Mouse (Mus musculus): ENCODE data around the gene Epdr1. TPM values are rescaled to one million over a fixed set of nuclear protein-coding genes. Genes with fewer than 3 reads are reported as not detected.

Gene Epdr1
- total and polyA plus RNA-seq, 2 experiments from 2014 or later: 17.8 to 30.2 TPM

GRCm38 (mm10) chr13:19624632-19625320 is 5.0 kb upstream of the Epdr1 start:
- TF ChIP-seq EP300 (IDR thresholded peaks at IDR 0.05; ENCODE audit: low read depth): no peak
- no peak for TF ChIP-seq CTCF (IDR thresholded peaks at IDR 0.05; ENCODE audit: low read depth)
- H3K9ac ChIP-seq (replicated peaks; ENCODE audit: low read depth, low read length): no peak overlapping the region
- H3K4me2 ChIP-seq (ENCODE audit: low read depth, low read length): no peak overlapping the region
- H3K9me3 ChIP-seq (replicated peaks; ENCODE audit: control insufficient read depth, low read length): no peaks in the 10 kb centered on the region
- ATAC-seq (ENCODE audit: insufficient read depth, low read depth) (no peak), DNase-seq (ENCODE audit: low spot score) (no peak)
- WGBS: 76% methylated on average over 11 of the region's 11 CpGs
- no peak overlapping the region for H3K27ac ChIP-seq (ENCODE audit: low read depth)
- H3K27me3 ChIP-seq (ENCODE audit: control insufficient read depth, insufficient read depth, low read length): peaks cover 21% of the 10 kb centered on the region
- peaks cover 7% of the 10 kb centered on the region for H3K4me1 ChIP-seq (ENCODE audit: control insufficient read depth, insufficient read depth)
- H3K4me3 ChIP-seq (ENCODE audit: low read depth, low read length): no peak overlapping the region
- no peaks in the 10 kb centered on the region for H3K36me3 ChIP-seq (replicated peaks; ENCODE audit: control insufficient read depth, insufficient read depth, low read length)

DNA sequence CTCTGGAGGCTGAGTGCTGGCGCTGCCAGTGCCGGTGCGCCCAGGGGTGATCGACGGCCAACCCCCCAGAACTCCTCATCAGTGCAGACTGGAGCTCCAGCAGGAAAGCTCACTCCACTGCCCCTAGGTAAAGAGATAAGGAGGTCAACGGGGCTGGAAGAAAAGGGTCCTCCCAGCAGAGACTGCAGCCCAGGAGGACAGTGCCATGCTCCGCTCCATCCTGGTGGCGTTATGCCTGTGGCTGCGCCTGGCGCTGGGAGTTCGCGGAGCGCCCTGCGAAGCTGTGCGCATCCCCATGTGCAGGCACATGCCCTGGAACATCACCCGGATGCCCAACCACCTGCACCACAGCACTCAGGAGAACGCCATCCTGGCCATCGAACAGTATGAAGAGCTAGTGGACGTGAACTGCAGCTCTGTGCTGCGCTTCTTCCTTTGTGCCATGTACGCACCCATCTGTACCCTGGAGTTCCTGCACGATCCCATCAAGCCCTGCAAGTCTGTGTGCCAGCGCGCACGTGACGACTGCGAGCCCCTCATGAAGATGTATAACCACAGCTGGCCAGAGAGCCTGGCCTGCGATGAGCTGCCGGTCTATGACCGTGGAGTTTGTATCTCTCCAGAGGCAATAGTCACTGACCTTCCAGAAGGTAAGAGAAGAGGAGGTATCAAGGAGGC is 3.6 kb upstream of the Epdr1 start:
- H3K4me2 ChIP-seq (ENCODE audit: low read depth, low read length): peak overlapping the region; percentile 85
- H3K4me1 ChIP-seq (ENCODE audit: control insufficient read depth, insufficient read depth): peaks cover 8% of the 10 kb centered on the region
- no peak overlapping the region for H3K27ac ChIP-seq (ENCODE audit: low read depth)
- peak overlapping the region; percentile 51 for H3K4me3 ChIP-seq (ENCODE audit: low read depth, low read length)
- TF ChIP-seq EP300 (IDR thresholded peaks at IDR 0.05; ENCODE audit: low read depth) (no peak), CTCF (IDR thresholded peaks at IDR 0.05; ENCODE audit: low read depth) (no peak)
- H3K36me3 ChIP-seq (replicated peaks; ENCODE audit: control insufficient read depth, insufficient read depth, low read length): no peaks in the 10 kb centered on the region
- peaks cover 21% of the 10 kb centered on the region for H3K27me3 ChIP-seq (ENCODE audit: control insufficient read depth, insufficient read depth, low read length)
- ATAC-seq (ENCODE audit: insufficient read depth, low read depth) (no peak), DNase-seq (ENCODE audit: low spot score) (no peak)
- no peaks in the 10 kb centered on the region for H3K9me3 ChIP-seq (replicated peaks; ENCODE audit: control insufficient read depth, low read length)
- WGBS: 19% methylated on average over 30 of the region's 30 CpGs
- peak overlapping the region; percentile 40 for H3K9ac ChIP-seq (replicated peaks; ENCODE audit: low read depth, low read length)

- TF ChIP-seq CTCF (IDR thresholded peaks at IDR 0.05; ENCODE audit: low read depth): peak; percentile 42
- no peak for TF ChIP-seq EP300 (IDR thresholded peaks at IDR 0.05; ENCODE audit: low read depth)
- H3K27ac ChIP-seq (ENCODE audit: low read depth): no peak within 1 kb of the TSS
- peak within 1 kb of the TSS; percentile 40 for H3K9ac ChIP-seq (replicated peaks; ENCODE audit: low read depth, low read length)
- WGBS: 6% methylated on average over 25 of the region's 25 CpGs
- H3K27me3 ChIP-seq (ENCODE audit: control insufficient read depth, insufficient read depth, low read length): peaks cover 21% of the 10 kb centered on the region
- peaks cover 12% of the 10 kb centered on the region for H3K4me1 ChIP-seq (ENCODE audit: control insufficient read depth, insufficient read depth)
- ATAC-seq (ENCODE audit: insufficient read depth, low read depth) (peak; percentile 59), DNase-seq (ENCODE audit: low spot score) (peak; percentile 45)
- H3K9me3 ChIP-seq (replicated peaks; ENCODE audit: control insufficient read depth, low read length): no peaks in the 10 kb centered on the region
- H3K4me2 ChIP-seq (ENCODE audit: low read depth, low read length): peak within 1 kb of the TSS; percentile 85
- no peaks in the 10 kb centered on the region for H3K36me3 ChIP-seq (replicated peaks; ENCODE audit: control insufficient read depth, insufficient read depth, low read length)
- peak within 1 kb of the TSS; percentile 51 for H3K4me3 ChIP-seq (ENCODE audit: low read depth, low read length)
These were observed 3.0 kb upstream of the Epdr1 start, which contains the start of gene Sfrp4 for GRCm38 (mm10) chr13:19622573-19623227. Gene Sfrp4 (plus strand): TSS chr13:19623104.

GRCm38 (mm10) chr13:19618841-19619215 is 899 bp downstream of the Epdr1 start:
- ATAC-seq (ENCODE audit: insufficient read depth, low read depth): peak; percentile 22
- DNase-seq (ENCODE audit: low spot score): no peak

GRCm38 (mm10) chr13:19618081-19618480 is 1.6 kb downstream of the Epdr1 start:
- Histone ChIP-seq H3K27me3 (ENCODE audit: control insufficient read depth, insufficient read depth, low read length) (peaks cover 5% of the 10 kb centered on the region; the same call in 1 of the 2 replicates), H3K4me3 (ENCODE audit: low read depth, low read length) (no peak overlapping the region), H3K4me1 (ENCODE audit: control insufficient read depth, insufficient read depth) (peaks cover 6% of the 10 kb centered on the region; the same call in 1 of the 2 replicates), H3K9me3 (replicated peaks; ENCODE audit: control insufficient read depth, low read length) (no peaks in the 10 kb centered on the region), H3K9ac (replicated peaks; ENCODE audit: low read depth, low read length) (no peak overlapping the region), H3K4me2 (ENCODE audit: low read depth, low read length) (no peak overlapping the region), H3K27ac (ENCODE audit: low read depth) (no peak overlapping the region), H3K36me3 (replicated peaks; ENCODE audit: control insufficient read depth, insufficient read depth, low read length) (no peaks in the 10 kb centered on the region)
- no peak for DNase-seq (ENCODE audit: low spot score)
- no peak for TF ChIP-seq CTCF (IDR thresholded peaks at IDR 0.05; ENCODE audit: low read depth)
- no peak for TF ChIP-seq EP300 (IDR thresholded peaks at IDR 0.05; ENCODE audit: low read depth)
- no peak for ATAC-seq (ENCODE audit: insufficient read depth, low read depth)
- WGBS: 86% methylated on average over 4 of the region's 4 CpGs

More at GRCm38 (mm10) chr13:19618841-19619215, 899 bp downstream of the Epdr1 start:
- H3K27me3 ChIP-seq (ENCODE audit: control insufficient read depth, insufficient read depth, low read length): peaks cover 13% of the 10 kb centered on the region
- H3K9me3 ChIP-seq (replicated peaks; ENCODE audit: control insufficient read depth, low read length): no peaks in the 10 kb centered on the region
- H3K36me3 ChIP-seq (replicated peaks; ENCODE audit: control insufficient read depth, insufficient read depth, low read length): no peaks in the 10 kb centered on the region
- H3K4me3 ChIP-seq (ENCODE audit: low read depth, low read length): peak overlapping the region; percentile 55
- peaks cover 12% of the 10 kb centered on the region for H3K4me1 ChIP-seq (ENCODE audit: control insufficient read depth, insufficient read depth)
- peak overlapping the region; percentile 54 for H3K27ac ChIP-seq (ENCODE audit: low read depth)
- H3K9ac ChIP-seq (replicated peaks; ENCODE audit: low read depth, low read length): peak overlapping the region; percentile 65
- TF ChIP-seq CTCF (IDR thresholded peaks at IDR 0.05; ENCODE audit: low read depth): no peak
- no peak for TF ChIP-seq EP300 (IDR thresholded peaks at IDR 0.05; ENCODE audit: low read depth)
- WGBS: 11% methylated on average over 5 of the region's 5 CpGs
- H3K4me2 ChIP-seq (ENCODE audit: low read depth, low read length): peak overlapping the region; percentile 95
